Mouse (Mus musculus) kidney, embryonic 16.5 days (tissue): ENCODE measurements around the gene C130032M10Rik. TPM values are rescaled to one million over a fixed set of nuclear protein-coding genes. Genes with fewer than 3 reads are reported as not detected.
A peak's percentile ranks its signal among the peaks of the same experiment; 100 is the strongest.
"Not testable (repeated sequence)": the region's sequence is repeated elsewhere in the genome, so short reads cannot be mapped to it uniquely, and the experiment has no call there.

Experiments
- ATAC-seq: fragments of 200-750 bp; cut with Nextera tagmentation; 2 replicates; pipeline ENCODE4 v1.8.0; 2017; ENCODE audit warnings: moderate TSS enrichment; ENCODE audit not compliant: low FRiP score, low TSS enrichment
- H3K27ac ChIP-seq: fragments of 300-500 bp; sonication (generic); 2 replicates; pipeline ENCODE4 v1.5.1; 2014; ENCODE audit warnings: low read length
- H3K27me3 ChIP-seq: fragments of 300-500 bp; sonication (generic); 2 replicates; pipeline ENCODE4 v1.6.1; 2014; ENCODE audit warnings: low read length, control low read depth, mixed read lengths; ENCODE audit not compliant: insufficient read depth
- H3K36me3 ChIP-seq: fragments of 300-500 bp; sonication (generic); 2 replicates; pipeline ENCODE4 v1.6.1; 2014; ENCODE audit warnings: low read length, control low read depth, mixed read lengths; ENCODE audit not compliant: insufficient read depth
- H3K4me1 ChIP-seq: fragments of 300-500 bp; sonication (generic); 2 replicates; pipeline ENCODE4 v1.6.1; 2014; ENCODE audit warnings: low read length, control low read depth, mixed read lengths; ENCODE audit not compliant: insufficient read depth
- H3K4me2 ChIP-seq: fragments of 300-500 bp; sonication (generic); replicated peaks from 2 replicates; pipeline ENCODE4 v1.6.1; 2014; ENCODE audit warnings: low read depth, low read length
- H3K4me3 ChIP-seq: fragments of 300-500 bp; sonication (generic); 2 replicates; pipeline ENCODE4 v1.5.1; 2014; ENCODE audit warnings: mild to moderate bottlenecking, low read length
- H3K9ac ChIP-seq: fragments of 300-500 bp; sonication (generic); replicated peaks from 2 replicates; pipeline ENCODE4 v1.6.1; 2014; ENCODE audit warnings: low read length
- H3K9me3 ChIP-seq: fragments of 300-500 bp; sonication (generic); 2 replicates; pipeline ENCODE4 v1.6.1; 2016; ENCODE audit warnings: low read length, control low read depth
- WGBS: fragments of 180-500 bp; shearing (Covaris S2); extraction: QIAGEN DNeasy Blood & Tissue Kit; methylation state at CpG from one replicate; pipeline ENCODE4 v1.1.7; 2014; 5-methylcytosine and 5-hydroxymethylcytosine counted together
- polyA plus RNA-seq: library from polyadenylated mRNA; unstranded; fragments of >200 nt; fragmentation: Nextera tagmentation; extraction: Ambion mirVana; gene quantifications from 2 replicates; pipeline ENCODE4 v1.2.1, GENCODE M21; 2015

Gene C130032M10Rik
- polyA plus RNA-seq, 1 experiment from 2014 or later = 0.22 TPM

DNA sequence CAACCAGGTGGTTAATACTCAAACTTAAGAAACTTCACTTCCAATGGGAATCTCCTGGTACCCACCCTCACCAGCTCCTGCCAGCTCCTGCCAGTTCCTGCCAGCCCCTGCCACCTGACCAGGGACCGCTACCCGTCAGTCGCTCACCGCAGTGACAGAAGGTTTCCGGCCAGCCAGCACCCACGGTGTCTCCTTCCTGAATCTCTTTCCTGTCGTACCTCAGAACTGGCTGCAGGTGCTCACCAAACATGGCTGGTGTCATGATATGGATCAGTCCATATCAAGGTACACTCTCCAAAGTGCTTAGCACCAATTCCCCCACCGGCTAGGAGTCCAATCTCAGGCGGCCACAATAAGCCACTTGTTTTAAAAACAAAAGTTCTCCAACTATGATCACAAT is 5.7 kb upstream of the C130032M10Rik start:
- Histone ChIP-seq H3K4me3 (no peak overlapping the region), H3K9me3 (peaks cover 48% of the 10 kb centered on the region), H3K4me2 (no peak overlapping the region), H3K4me1 (no peaks in the 10 kb centered on the region), H3K36me3 (peaks cover 44% of the 10 kb centered on the region), H3K9ac (no peak overlapping the region), H3K27ac (no peak overlapping the region), H3K27me3 (no peaks in the 10 kb centered on the region)
- no peak for ATAC-seq
- WGBS = 95% methylated on average over 9 of the region's 9 CpGs

DNA sequence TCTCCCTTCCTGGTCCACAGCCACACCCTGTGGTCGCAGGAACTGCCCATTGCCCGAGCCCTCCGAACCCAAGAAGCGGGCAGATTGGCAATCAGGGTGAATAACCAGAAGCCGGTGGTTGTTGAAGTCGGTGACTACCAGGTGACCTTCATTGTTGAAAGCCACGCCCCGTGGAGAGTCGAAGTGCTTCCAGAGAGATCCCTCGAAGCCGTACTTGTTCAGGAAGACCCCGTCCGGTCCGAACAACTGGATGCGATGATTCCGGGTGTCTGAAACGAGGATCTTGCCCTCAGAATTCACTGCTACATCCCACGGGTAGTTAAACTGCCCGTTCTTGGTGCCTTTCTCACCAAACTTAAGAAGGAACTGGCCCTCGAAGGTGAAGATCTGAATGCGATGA is 2.7 kb upstream of the C130032M10Rik start:
- no peak overlapping the region for H3K4me2 ChIP-seq
- H3K4me1 ChIP-seq = peaks cover 6% of the 10 kb centered on the region; the same call in 1 of the 2 replicates
- no peaks in the 10 kb centered on the region for H3K27me3 ChIP-seq
- no peak for ATAC-seq
- H3K9ac ChIP-seq = no peak overlapping the region
- H3K27ac ChIP-seq = no peak overlapping the region
- H3K9me3 ChIP-seq = peaks cover 47% of the 10 kb centered on the region
- WGBS = 98% methylated on average over 21 of the region's 21 CpGs
- no peak overlapping the region for H3K4me3 ChIP-seq
- H3K36me3 ChIP-seq = peaks cover 44% of the 10 kb centered on the region

- Histone ChIP-seq H3K4me3 (no peak overlapping the region), H3K4me1 (peaks cover 6% of the 10 kb centered on the region; the same call in 1 of the 2 replicates), H3K4me2 (no peak overlapping the region), H3K36me3 (peaks cover 16% of the 10 kb centered on the region), H3K9me3 (peaks cover 12% of the 10 kb centered on the region), H3K27ac (no peak overlapping the region), H3K27me3 (no peaks in the 10 kb centered on the region), H3K9ac (no peak overlapping the region)
- 75% methylated on average over 13 of the region's 13 CpGs for WGBS
- no peak for ATAC-seq
Observed at GRCm38 (mm10) chr9:114517924-114518497, 2.5 kb downstream of the C130032M10Rik start.

DNA sequence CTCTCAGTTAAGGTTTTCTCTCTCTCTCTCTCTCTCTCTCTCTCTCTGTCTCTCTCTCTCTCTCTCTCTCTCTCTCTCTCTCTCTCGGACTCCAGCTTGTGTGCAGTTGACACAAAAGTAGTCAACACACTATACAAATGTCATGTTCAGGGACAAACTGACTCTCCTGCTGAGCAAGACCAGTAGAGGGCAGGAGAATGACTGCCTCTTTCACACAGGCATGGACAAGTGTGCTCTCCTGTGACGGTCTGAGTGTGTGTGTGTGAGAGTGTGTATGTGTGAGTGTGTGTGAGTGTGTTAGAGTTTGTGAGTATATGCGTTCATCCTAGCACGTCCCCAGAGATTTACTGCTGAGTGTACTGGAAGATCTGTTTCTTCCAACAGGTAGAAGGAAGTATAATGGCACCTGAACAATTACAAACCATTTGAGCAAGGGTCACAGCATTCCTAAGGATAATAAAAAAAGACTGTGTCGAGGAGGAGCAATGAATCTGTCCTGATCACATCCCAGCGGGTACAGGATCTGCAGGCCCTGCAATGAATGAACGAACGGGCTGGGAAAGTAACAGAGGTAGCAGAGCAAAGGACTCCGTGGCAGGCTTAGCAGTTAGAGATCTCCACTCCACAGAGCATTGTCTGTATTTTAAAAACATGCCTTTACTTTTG is 3.4 kb downstream of the C130032M10Rik start:
- peaks cover 6% of the 10 kb centered on the region; the same call in 1 of the 2 replicates for H3K4me1 ChIP-seq
- 48% methylated on average over 9 of the region's 9 CpGs for WGBS
- H3K36me3 ChIP-seq = peaks cover 7% of the 10 kb centered on the region
- H3K9ac ChIP-seq = no peak overlapping the region
- H3K4me3 ChIP-seq = no peak overlapping the region
- no peak for ATAC-seq
- H3K27me3 ChIP-seq = no peaks in the 10 kb centered on the region
- no peak overlapping the region for H3K4me2 ChIP-seq
- H3K9me3 ChIP-seq = peaks cover 3% of the 10 kb centered on the region
- no peak overlapping the region for H3K27ac ChIP-seq

- H3K27me3 ChIP-seq, H3K9me3 ChIP-seq, H3K4me1 ChIP-seq, H3K4me2 ChIP-seq, H3K4me3 ChIP-seq, H3K9ac ChIP-seq, H3K36me3 ChIP-seq, ATAC-seq, H3K27ac ChIP-seq: not testable (repeated sequence)
- WGBS = 64% methylated on average over 4 of the region's 4 CpGs
Observed at GRCm38 (mm10) chr9:114520529-114520928, 5.0 kb downstream of the C130032M10Rik start.

- 60% methylated on average over 5 of the region's 5 CpGs for WGBS
- no peaks in the 10 kb centered on the region for H3K36me3 ChIP-seq
- no peak overlapping the region for H3K27ac ChIP-seq
- H3K27me3 ChIP-seq = no peaks in the 10 kb centered on the region
- H3K4me3 ChIP-seq = no peak overlapping the region
- ATAC-seq = no peak
- no peaks in the 10 kb centered on the region for H3K9me3 ChIP-seq
- no peak overlapping the region for H3K4me2 ChIP-seq
- no peak overlapping the region for H3K9ac ChIP-seq
- H3K4me1 ChIP-seq = peaks cover 20% of the 10 kb centered on the region
Observed at GRCm38 (mm10) chr9:114522041-114522440, 6.5 kb downstream of the C130032M10Rik start.

DNA sequence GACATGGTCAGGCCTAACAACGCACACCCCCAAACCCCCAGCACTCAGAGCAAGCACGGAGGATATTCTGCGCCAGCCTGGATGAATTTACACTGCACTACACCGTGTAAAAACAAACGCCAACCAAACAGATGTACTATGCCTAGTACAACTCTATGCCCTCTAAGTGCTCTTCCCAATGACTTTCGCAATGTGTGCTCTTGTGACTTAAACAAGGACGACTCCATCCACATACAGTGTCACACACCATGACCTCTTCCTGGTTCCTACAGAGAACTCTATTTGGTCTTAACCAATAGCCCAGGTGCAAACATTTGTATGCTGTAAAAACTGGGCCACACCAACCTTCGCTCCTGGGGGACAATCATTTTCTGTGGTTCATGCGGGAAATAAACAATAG is 7.0 kb downstream of the C130032M10Rik start:
- H3K36me3 ChIP-seq = no peaks in the 10 kb centered on the region
- H3K4me1 ChIP-seq = peaks cover 23% of the 10 kb centered on the region
- no peak overlapping the region for H3K27ac ChIP-seq
- no peaks in the 10 kb centered on the region for H3K27me3 ChIP-seq
- WGBS = 91% methylated on average over 9 of the region's 9 CpGs
- H3K9me3 ChIP-seq = no peaks in the 10 kb centered on the region
- no peak overlapping the region for H3K9ac ChIP-seq
- no peak overlapping the region for H3K4me3 ChIP-seq
- ATAC-seq = no peak
- no peak overlapping the region for H3K4me2 ChIP-seq

DNA sequence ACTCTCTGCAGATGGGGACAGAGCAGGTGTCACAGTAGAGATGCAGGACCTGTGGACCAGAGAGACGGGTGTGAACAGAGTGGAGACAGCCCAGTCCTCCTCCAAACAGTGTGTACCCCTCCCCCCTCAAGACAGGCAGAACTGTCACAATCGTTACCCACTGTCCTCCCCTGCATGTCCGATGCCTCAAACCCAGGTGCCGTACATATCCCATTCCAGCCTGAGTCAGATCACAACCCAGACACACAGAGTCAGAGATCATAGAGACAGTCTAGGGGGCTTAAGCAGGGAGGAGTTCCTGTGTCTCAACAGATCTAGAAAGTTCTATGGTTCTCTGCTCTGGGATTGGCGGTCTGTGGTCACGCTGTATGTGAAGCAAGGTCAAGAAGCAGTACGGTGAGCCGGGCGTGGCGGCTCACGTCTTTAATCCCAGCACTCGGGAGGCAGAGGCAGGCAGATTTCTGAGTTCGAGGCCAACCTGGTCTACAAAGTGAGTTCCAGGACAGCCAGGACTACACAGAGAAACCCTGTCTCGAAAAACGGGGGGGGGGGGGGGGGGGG is 9.7 kb downstream of the C130032M10Rik start:
- 78% methylated on average over 12 of the region's 15 CpGs for WGBS

DNA sequence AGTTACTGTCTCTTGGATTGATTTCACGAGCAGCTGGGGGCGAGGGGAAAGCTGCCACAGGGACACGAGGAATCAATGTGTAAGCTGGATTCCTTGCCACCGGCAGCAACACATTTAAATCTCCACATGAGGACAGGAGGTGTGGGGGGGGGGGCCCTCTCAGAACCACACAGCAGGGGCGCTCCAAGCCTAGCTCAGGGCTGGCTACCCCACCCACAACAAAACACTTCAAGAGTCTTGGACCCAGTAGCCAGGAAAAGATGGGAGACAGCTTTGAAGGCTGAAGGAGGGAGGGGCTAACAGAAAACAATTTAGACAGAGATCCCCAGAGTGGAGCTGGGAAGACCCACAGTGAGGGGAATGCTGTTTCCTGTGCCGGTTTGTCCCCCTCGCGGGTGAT is 10.4 kb downstream of the C130032M10Rik start:
- Histone ChIP-seq H3K36me3 (no peaks in the 10 kb centered on the region), H3K27ac (peak overlapping the region; percentile 85; the same call in 1 of the 2 replicates), H3K4me2 (no peak overlapping the region; the same call in 1 of the 2 replicates), H3K4me3 (no peak overlapping the region), H3K27me3 (no peaks in the 10 kb centered on the region), H3K9ac (peak overlapping the region; percentile 24), H3K9me3 (no peaks in the 10 kb centered on the region), H3K4me1 (peaks cover 48% of the 10 kb centered on the region)
- WGBS = 5% methylated on average over 8 of the region's 8 CpGs
- ATAC-seq = peak; percentile 3; the same call in 1 of the 2 replicates

More for the DNA sequence above, 9.7 kb downstream of the C130032M10Rik start:
- Histone ChIP-seq H3K9ac (no peak overlapping the region), H3K9me3 (no peaks in the 10 kb centered on the region), H3K36me3 (no peaks in the 10 kb centered on the region), H3K27me3 (no peaks in the 10 kb centered on the region), H3K4me1 (peaks cover 41% of the 10 kb centered on the region), H3K4me3 (no peak overlapping the region), H3K4me2 (no peak overlapping the region), H3K27ac (no peak overlapping the region)
- 0 out of 2 replicates have a peak, but pooled peaks have one; percentile 5 for ATAC-seq

- no peaks in the 10 kb centered on the region for H3K9me3 ChIP-seq
- H3K9ac ChIP-seq = peak overlapping the region; percentile 42
- peak overlapping the region; percentile 85 for H3K27ac ChIP-seq
- peak overlapping the region; percentile 27; the same call in 1 of the 2 replicates for H3K4me3 ChIP-seq
- no peaks in the 10 kb centered on the region for H3K36me3 ChIP-seq
- H3K4me2 ChIP-seq = peak overlapping the region; percentile 54
- peaks cover 55% of the 10 kb centered on the region for H3K4me1 ChIP-seq
- ATAC-seq = peak; percentile 21; the same call in 1 of the 2 replicates
- WGBS = 9% methylated on average over 8 of the region's 8 CpGs
- H3K27me3 ChIP-seq = no peaks in the 10 kb centered on the region
Observed at GRCm38 (mm10) chr9:114526581-114526980, 11.1 kb downstream of the C130032M10Rik start.
